Mouse (Mus musculus): Measurements from ENCODE around the gene Fblim1. TPM values are rescaled to one million over a fixed set of nuclear protein-coding genes. Genes with fewer than 3 reads are reported as not detected.

Gene Fblim1
- polyA plus RNA-seq, 1 experiment from 2014 or later = 94.6 TPM

- Histone ChIP-seq H3K36me3 (ENCODE audit: control insufficient read depth, insufficient read depth, low read length) (no peaks in the 10 kb centered on the region), H3K27ac (ENCODE audit: low read depth) (no peak overlapping the region), H3K9ac (ENCODE audit: low read length) (no peak overlapping the region), H3K4me1 (replicated peaks; ENCODE audit: control insufficient read depth, insufficient read depth, low read length) (peaks cover 5% of the 10 kb centered on the region; the same call in 1 of the 2 replicates), H3K4me2 (ENCODE audit: low read length) (no peak overlapping the region), H3K9me3 (ENCODE audit: control insufficient read depth, low read length) (no peaks in the 10 kb centered on the region), H3K4me3 (ENCODE audit: low read depth, low read length) (no peak overlapping the region), H3K27me3 (replicated peaks; ENCODE audit: control insufficient read depth, insufficient read depth, low read length) (no peaks in the 10 kb centered on the region)
- 78% methylated on average over 3 of the region's 3 CpGs for WGBS
- ATAC-seq (replicated peaks; ENCODE audit: low FRiP score, low TSS enrichment, low read depth) = no peak
- no peak for DNase-seq (ENCODE audit: low spot score)
These were observed 65.1 kb downstream of the Fblim1 start for GRCm38 (mm10) chr4:141540844-141541243.

GRCm38 (mm10) chr4:141539213-141539767, 66.6 kb downstream of the Fblim1 start:
- Histone ChIP-seq H3K27me3 (replicated peaks; ENCODE audit: control insufficient read depth, insufficient read depth, low read length) (no peaks in the 10 kb centered on the region), H3K4me3 (ENCODE audit: low read depth, low read length) (peak overlapping the region; percentile 88), H3K9ac (ENCODE audit: low read length) (peak overlapping the region; percentile 92), H3K9me3 (ENCODE audit: control insufficient read depth, low read length) (no peaks in the 10 kb centered on the region), H3K27ac (ENCODE audit: low read depth) (peak overlapping the region; percentile 96), H3K36me3 (ENCODE audit: control insufficient read depth, insufficient read depth, low read length) (no peaks in the 10 kb centered on the region), H3K4me1 (replicated peaks; ENCODE audit: control insufficient read depth, insufficient read depth, low read length) (peaks cover 12% of the 10 kb centered on the region; the same call in 1 of the 2 replicates), H3K4me2 (ENCODE audit: low read length) (peak overlapping the region; percentile 97)
- DNase-seq (ENCODE audit: low spot score) (no peak), ATAC-seq (replicated peaks; ENCODE audit: low FRiP score, low TSS enrichment, low read depth) (no peak)
- 34% methylated on average over 12 of the region's 12 CpGs for WGBS

GRCm38 (mm10) chr4:141538408-141539212, 67.3 kb downstream of the Fblim1 start, which contains the start of gene Spen:
Gene Spen (minus strand): TSS chr4:141538597.
- H3K4me1 ChIP-seq (replicated peaks; ENCODE audit: control insufficient read depth, insufficient read depth, low read length) = peaks cover 11% of the 10 kb centered on the region; the same call in 1 of the 2 replicates
- peak within 1 kb of the TSS; percentile 88 for H3K4me3 ChIP-seq (ENCODE audit: low read depth, low read length)
- H3K27ac ChIP-seq (ENCODE audit: low read depth) = peak within 1 kb of the TSS; percentile 96
- peak within 1 kb of the TSS; percentile 97 for H3K4me2 ChIP-seq (ENCODE audit: low read length)
- no peaks in the 10 kb centered on the region for H3K36me3 ChIP-seq (ENCODE audit: control insufficient read depth, insufficient read depth, low read length)
- no peaks in the 10 kb centered on the region for H3K27me3 ChIP-seq (replicated peaks; ENCODE audit: control insufficient read depth, insufficient read depth, low read length)
- H3K9me3 ChIP-seq (ENCODE audit: control insufficient read depth, low read length) = no peaks in the 10 kb centered on the region
- ATAC-seq (replicated peaks; ENCODE audit: low FRiP score, low TSS enrichment, low read depth) = peak; percentile 84
- DNase-seq (ENCODE audit: low spot score) = peak; percentile 91
- under 1% methylated on average over 86 of the region's 88 CpGs for WGBS
- peak within 1 kb of the TSS; percentile 92 for H3K9ac ChIP-seq (ENCODE audit: low read length)

- Histone ChIP-seq H3K4me3 (ENCODE audit: low read depth, low read length) (peak overlapping the region; percentile 88), H3K27me3 (replicated peaks; ENCODE audit: control insufficient read depth, insufficient read depth, low read length) (no peaks in the 10 kb centered on the region), H3K4me2 (ENCODE audit: low read length) (peak overlapping the region; percentile 97), H3K4me1 (replicated peaks; ENCODE audit: control insufficient read depth, insufficient read depth, low read length) (peaks cover 11% of the 10 kb centered on the region; the same call in 1 of the 2 replicates), H3K27ac (ENCODE audit: low read depth) (peak overlapping the region; percentile 96), H3K36me3 (ENCODE audit: control insufficient read depth, insufficient read depth, low read length) (no peaks in the 10 kb centered on the region), H3K9ac (ENCODE audit: low read length) (peak overlapping the region; percentile 92), H3K9me3 (ENCODE audit: control insufficient read depth, low read length) (no peaks in the 10 kb centered on the region)
- WGBS = under 1% methylated on average over 79 of the region's 101 CpGs
- DNase-seq (ENCODE audit: low spot score) (peak; percentile 86), ATAC-seq (replicated peaks; ENCODE audit: low FRiP score, low TSS enrichment, low read depth) (peak; percentile 38)
These were observed 68.0 kb downstream of the Fblim1 start for GRCm38 (mm10) chr4:141537706-141538407.

GRCm38 (mm10) chr4:141537226-141537610, 68.7 kb downstream of the Fblim1 start:
- H3K4me2 ChIP-seq (ENCODE audit: low read length) = peak overlapping the region; percentile 97
- H3K36me3 ChIP-seq (ENCODE audit: control insufficient read depth, insufficient read depth, low read length) = no peaks in the 10 kb centered on the region
- H3K9me3 ChIP-seq (ENCODE audit: control insufficient read depth, low read length) = no peaks in the 10 kb centered on the region
- H3K9ac ChIP-seq (ENCODE audit: low read length) = peak overlapping the region; percentile 92
- WGBS = under 1% methylated on average over 14 of the region's 14 CpGs
- ATAC-seq (replicated peaks; ENCODE audit: low FRiP score, low TSS enrichment, low read depth) (no peak), DNase-seq (ENCODE audit: low spot score) (no peak)
- H3K27me3 ChIP-seq (replicated peaks; ENCODE audit: control insufficient read depth, insufficient read depth, low read length) = no peaks in the 10 kb centered on the region
- peak overlapping the region; percentile 88 for H3K4me3 ChIP-seq (ENCODE audit: low read depth, low read length)
- H3K27ac ChIP-seq (ENCODE audit: low read depth) = peak overlapping the region; percentile 96
- H3K4me1 ChIP-seq (replicated peaks; ENCODE audit: control insufficient read depth, insufficient read depth, low read length) = peaks cover 11% of the 10 kb centered on the region; the same call in 1 of the 2 replicates

GRCm38 (mm10) chr4:141536291-141537225, 69.3 kb downstream of the Fblim1 start:
- no peaks in the 10 kb centered on the region for H3K36me3 ChIP-seq (ENCODE audit: control insufficient read depth, insufficient read depth, low read length)
- peak overlapping the region; percentile 96 for H3K27ac ChIP-seq (ENCODE audit: low read depth)
- H3K4me2 ChIP-seq (ENCODE audit: low read length) = peak overlapping the region; percentile 97
- under 1% methylated on average over 61 of the region's 61 CpGs for WGBS
- DNase-seq (ENCODE audit: low spot score) (peak; percentile 90), ATAC-seq (replicated peaks; ENCODE audit: low FRiP score, low TSS enrichment, low read depth) (peak; percentile 34; the same call in 1 of the 2 replicates)
- peak overlapping the region; percentile 92 for H3K9ac ChIP-seq (ENCODE audit: low read length)
- peaks cover 11% of the 10 kb centered on the region; the same call in 1 of the 2 replicates for H3K4me1 ChIP-seq (replicated peaks; ENCODE audit: control insufficient read depth, insufficient read depth, low read length)
- H3K27me3 ChIP-seq (replicated peaks; ENCODE audit: control insufficient read depth, insufficient read depth, low read length) = no peaks in the 10 kb centered on the region
- peak overlapping the region; percentile 88 for H3K4me3 ChIP-seq (ENCODE audit: low read depth, low read length)
- no peaks in the 10 kb centered on the region for H3K9me3 ChIP-seq (ENCODE audit: control insufficient read depth, low read length)

- Histone ChIP-seq H3K27me3 (replicated peaks; ENCODE audit: control insufficient read depth, insufficient read depth, low read length) (no peaks in the 10 kb centered on the region), H3K4me2 (ENCODE audit: low read length) (peak overlapping the region; percentile 97), H3K4me3 (ENCODE audit: low read depth, low read length) (peak overlapping the region; percentile 88), H3K9ac (ENCODE audit: low read length) (no peak overlapping the region), H3K4me1 (replicated peaks; ENCODE audit: control insufficient read depth, insufficient read depth, low read length) (peaks cover 11% of the 10 kb centered on the region; the same call in 1 of the 2 replicates), H3K9me3 (ENCODE audit: control insufficient read depth, low read length) (no peaks in the 10 kb centered on the region), H3K27ac (ENCODE audit: low read depth) (0 out of 2 replicates have a peak overlapping the region, but pooled peaks have one; percentile 96), H3K36me3 (ENCODE audit: control insufficient read depth, insufficient read depth, low read length) (no peaks in the 10 kb centered on the region)
- no peak for DNase-seq (ENCODE audit: low spot score)
- WGBS = 31% methylated on average over 9 of the region's 11 CpGs
- ATAC-seq (replicated peaks; ENCODE audit: low FRiP score, low TSS enrichment, low read depth) = no peak
These were observed 70.8 kb downstream of the Fblim1 start for GRCm38 (mm10) chr4:141534947-141535680.
